Mouse (Mus musculus) bone marrow macrophage, adult 2 months (primary cell): Measurements from ENCODE around the gene Itpk1. TPM values are rescaled to one million over a fixed set of nuclear protein-coding genes. Genes with fewer than 3 reads are reported as not detected.

Source experiments
- H3K27ac ChIP-seq: 2 replicates; pipeline ENCODE4 v1.5.1; 2012; ENCODE audit warnings: low read depth, low read length; ENCODE audit not compliant: insufficient read depth
- H3K4me1 ChIP-seq: 2 replicates; pipeline ENCODE4 v1.6.1; 2012; ENCODE audit warnings: low read length; ENCODE audit not compliant: control insufficient read depth, insufficient read depth
- H3K4me3 ChIP-seq: 2 replicates; pipeline ENCODE4 v1.5.1; 2012; ENCODE audit warnings: mild to moderate bottlenecking, low read length, moderate library complexity; ENCODE audit not compliant: insufficient read depth
- CTCF ChIP-seq: IDR thresholded peaks from 2 replicates; pipeline ENCODE4 v1.5.1; 2012; ENCODE audit warnings: low read depth, mild to moderate bottlenecking, low read length, moderate library complexity
- POLR2A ChIP-seq: IDR thresholded peaks from 2 replicates; pipeline ENCODE4 v1.6.1; 2012; ENCODE audit warnings: mild to moderate bottlenecking, low read depth, low read length, borderline replicate concordance
- polyA plus RNA-seq: library from polyadenylated mRNA; stranded (reverse); fragments of >200 nt; gene quantifications from 2 replicates; pipeline ENCODE4 v1.2.4, GENCODE M21; 2012; ENCODE audit not compliant: missing spikeins, insufficient read depth, insufficient read length

Itpk1 gene
- polyA plus RNA-seq, 1 experiment: 23.5 TPM

DNA sequence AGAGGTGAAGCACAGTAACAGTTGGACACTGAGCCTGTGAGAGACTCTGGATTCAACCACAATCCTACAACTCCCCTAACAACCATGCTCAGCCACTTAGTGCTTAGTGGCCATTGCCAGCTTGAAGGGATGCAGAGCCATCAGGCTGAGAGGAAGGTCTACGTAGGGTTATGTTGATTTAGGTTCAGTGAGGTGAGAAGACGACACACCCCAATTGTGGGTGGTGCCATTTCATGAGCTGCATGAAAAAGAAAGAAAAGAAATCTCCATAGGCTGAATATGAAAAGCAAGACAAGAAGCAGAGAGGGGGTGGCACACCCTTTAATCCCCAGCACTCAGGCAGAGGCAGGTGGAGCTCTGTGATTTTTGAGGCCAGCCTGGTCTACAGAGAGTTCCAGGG lies 9.4 kb upstream of the Itpk1 start:
- H3K4me3 ChIP-seq: no peak overlapping the region
- TF ChIP-seq POLR2A: no peak
- TF ChIP-seq CTCF: no peak

DNA sequence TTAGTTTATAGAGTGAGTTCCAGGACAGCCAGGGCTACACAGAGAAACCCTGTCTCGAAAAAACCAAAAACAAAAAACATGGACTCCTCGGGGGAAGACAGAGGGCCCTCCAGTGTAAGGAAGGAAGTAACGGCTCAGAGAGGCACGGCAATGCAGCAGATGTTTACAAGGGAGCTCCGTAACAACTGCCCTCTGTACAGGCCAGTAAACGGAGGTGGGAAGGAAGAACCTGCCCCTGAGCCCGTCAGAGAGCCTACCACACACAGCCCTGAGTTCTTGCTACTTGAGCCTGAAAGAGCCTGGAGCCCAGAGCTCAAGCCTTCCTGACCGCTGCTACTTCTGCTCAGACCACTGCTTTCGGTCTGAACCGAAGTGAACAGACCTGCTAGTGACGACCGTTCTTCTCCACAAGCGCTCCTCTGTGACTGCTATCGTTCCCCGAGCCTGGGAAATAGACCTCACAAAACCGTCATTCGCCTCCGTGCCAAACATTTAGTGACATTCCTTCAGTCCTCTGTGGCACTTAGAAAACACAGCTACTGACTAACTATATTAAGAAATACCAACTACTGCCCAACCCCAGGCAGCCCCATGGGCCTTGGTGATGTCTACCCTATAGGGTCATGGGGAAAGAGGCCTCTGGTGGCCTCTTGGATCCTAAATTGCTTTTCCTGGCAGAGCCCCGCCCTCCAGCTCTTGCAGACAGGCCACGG lies 8.6 kb upstream of the Itpk1 start:
- TF ChIP-seq POLR2A (no peak), CTCF (no peak)
- Histone ChIP-seq H3K27ac (no peak overlapping the region), H3K4me3 (no peak overlapping the region), H3K4me1 (no peaks in the 10 kb centered on the region)

More for the DNA sequence above, 9.4 kb upstream of the Itpk1 start:
- no peak overlapping the region for H3K27ac ChIP-seq
- no peaks in the 10 kb centered on the region for H3K4me1 ChIP-seq

DNA sequence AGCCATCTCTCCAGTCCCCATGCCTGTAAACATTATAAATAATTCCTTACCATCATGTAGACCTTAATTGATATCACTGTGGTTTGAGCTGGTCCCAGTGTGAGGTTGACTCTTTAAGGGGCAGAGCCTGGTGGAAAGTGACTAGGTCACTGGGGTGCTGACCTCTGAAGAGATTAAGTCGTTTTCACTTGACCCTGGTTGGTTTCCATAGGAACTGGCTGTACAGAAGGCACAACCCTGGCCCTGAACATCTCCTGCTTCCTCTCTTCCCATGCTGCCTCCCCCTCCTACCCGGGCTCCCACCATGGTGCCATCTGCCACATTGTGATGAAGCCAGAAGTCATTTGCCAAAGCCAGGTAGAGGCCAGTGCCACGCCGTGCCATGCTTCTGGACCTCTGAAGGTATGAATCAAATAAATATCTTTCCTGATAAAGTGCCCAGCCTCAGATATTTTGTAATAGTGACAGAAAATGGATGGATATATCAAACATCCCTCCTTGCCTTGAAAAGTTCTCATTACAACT lies 6.2 kb upstream of the Itpk1 start:
- Histone ChIP-seq H3K4me1 (peaks cover 1% of the 10 kb centered on the region; the same call in 1 of the 2 replicates), H3K4me3 (no peak overlapping the region), H3K27ac (no peak overlapping the region)
- TF ChIP-seq CTCF (no peak), POLR2A (no peak)

DNA sequence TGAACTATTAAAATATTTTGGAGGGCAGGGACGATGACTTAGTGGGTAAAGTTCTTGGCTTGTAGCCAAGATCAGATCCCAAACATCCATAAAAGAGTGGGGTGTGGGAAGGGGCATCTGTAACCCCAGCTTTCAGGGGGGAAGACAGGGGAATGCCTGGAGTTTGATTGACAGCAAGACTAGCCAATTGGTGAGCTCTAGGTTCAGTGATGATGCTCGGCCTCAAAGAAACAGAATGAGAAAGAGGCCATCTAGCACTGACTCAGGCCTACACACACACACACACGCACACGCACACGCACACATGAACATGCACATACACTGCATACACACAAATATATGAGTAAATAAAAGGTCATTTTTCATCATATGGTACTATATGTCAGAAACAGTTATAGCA lies 5.2 kb upstream of the Itpk1 start:
- H3K4me1 ChIP-seq: peaks cover 2% of the 10 kb centered on the region; the same call in 1 of the 2 replicates
- no peak overlapping the region for H3K27ac ChIP-seq
- TF ChIP-seq POLR2A (no peak), CTCF (no peak)
- no peak overlapping the region for H3K4me3 ChIP-seq

DNA sequence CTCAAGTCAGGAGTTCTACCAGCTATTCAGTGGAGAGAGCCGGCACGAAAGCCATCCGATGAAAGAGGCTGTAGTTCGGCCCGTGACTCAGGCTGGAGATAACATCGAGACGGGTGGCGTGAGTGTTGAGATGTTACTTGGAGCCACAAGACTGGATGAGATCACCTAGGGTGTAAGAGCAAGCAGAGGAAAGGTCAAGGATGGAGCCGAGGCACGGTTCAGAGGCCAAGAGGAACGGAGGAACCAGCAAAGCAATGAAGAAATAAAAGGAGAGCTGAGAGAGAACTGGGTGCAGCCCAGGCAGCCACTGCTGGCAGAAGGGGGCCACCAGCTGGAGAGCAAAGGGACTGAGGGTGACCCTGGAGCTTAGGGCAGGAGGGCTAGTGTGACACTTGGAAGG lies 3.5 kb upstream of the Itpk1 start:
- no peak for TF ChIP-seq POLR2A
- no peak for TF ChIP-seq CTCF
- Histone ChIP-seq H3K4me3 (no peak overlapping the region), H3K4me1 (peaks cover 6% of the 10 kb centered on the region), H3K27ac (no peak overlapping the region)

GRCm38 (mm10) chr12:102706833-102707463 lies 2.2 kb upstream of the Itpk1 start:
- peaks cover 15% of the 10 kb centered on the region for H3K4me1 ChIP-seq
- H3K4me3 ChIP-seq: no peak overlapping the region
- TF ChIP-seq CTCF (no peak), POLR2A (no peak)
- no peak overlapping the region for H3K27ac ChIP-seq

- H3K27ac ChIP-seq: no peak overlapping the region
- TF ChIP-seq CTCF (no peak), POLR2A (no peak)
- H3K4me3 ChIP-seq: peak overlapping the region; percentile 72
- H3K4me1 ChIP-seq: peaks cover 22% of the 10 kb centered on the region
These were observed 1.3 kb upstream of the Itpk1 start for GRCm38 (mm10) chr12:102705906-102706640.

DNA sequence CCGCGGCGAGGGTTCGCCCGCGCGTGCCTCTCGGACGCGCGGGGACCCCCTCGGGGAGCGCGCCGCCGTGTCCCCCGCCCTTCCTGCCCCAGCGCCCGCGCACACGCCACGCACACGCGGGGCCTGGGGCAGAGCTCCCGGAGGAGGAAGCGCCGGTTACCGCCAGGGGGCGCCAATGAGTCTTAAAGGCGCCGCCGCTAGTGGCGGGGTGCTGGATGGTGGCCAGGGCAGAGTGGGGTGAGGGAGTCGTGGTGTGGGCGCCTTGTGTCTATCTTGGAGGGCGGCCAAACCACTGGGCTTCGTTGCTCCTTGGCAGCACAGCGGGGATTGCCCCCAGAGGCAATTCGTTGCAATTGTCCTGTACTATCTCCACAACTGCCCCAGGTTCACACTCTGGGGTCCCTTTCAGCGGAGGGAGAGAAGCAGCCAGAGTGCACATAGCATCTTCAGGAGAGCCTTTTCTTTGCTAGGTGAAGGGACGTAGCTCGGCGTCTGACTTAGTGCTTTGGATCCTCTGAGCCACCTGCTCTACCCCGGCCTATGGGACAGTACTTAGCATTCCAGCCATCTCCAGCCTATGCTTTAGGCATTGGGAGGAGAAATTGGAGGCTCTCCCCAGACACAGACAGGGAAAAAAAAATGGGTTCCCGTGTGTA lies 614 bp upstream of the Itpk1 start:
- Histone ChIP-seq H3K27ac (peak overlapping the region; percentile 61), H3K4me3 (peak overlapping the region; percentile 72), H3K4me1 (peaks cover 22% of the 10 kb centered on the region)
- TF ChIP-seq CTCF: peak; percentile 87
- no peak for TF ChIP-seq POLR2A

GRCm38 (mm10) chr12:102703921-102704408 lies 765 bp downstream of the Itpk1 start:
- Histone ChIP-seq H3K27ac (no peak overlapping the region), H3K4me3 (peak overlapping the region; percentile 96), H3K4me1 (peaks cover 25% of the 10 kb centered on the region)
- TF ChIP-seq POLR2A (no peak), CTCF (no peak)
